Mouse (Mus musculus): Measurements from ENCODE around the gene Plekhm3.
A peak's percentile ranks its signal among the peaks of the same experiment; 100 is the strongest.

Gene Plekhm3

DNA sequence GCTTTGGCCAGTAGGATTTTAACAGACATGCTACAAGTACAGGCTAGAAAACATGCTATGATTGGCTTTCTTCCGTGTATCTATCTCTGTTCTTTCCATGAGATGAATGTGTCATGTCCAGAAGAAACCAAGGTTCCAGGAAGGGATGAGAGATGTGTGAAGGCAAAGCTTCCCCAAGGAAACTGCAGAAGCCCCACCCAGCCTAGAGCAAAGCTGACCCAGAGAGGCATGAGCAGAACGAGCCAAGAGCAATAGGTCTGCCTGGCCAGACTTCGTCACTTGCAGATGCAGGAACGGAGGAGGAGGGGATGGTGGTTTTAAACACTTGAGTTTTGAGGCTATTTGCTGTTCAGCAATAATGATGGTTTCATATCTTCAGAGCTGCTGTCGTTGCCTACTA is 198.9 kb downstream of the Plekhm3 start:
- no peak for DNase-seq

DNA sequence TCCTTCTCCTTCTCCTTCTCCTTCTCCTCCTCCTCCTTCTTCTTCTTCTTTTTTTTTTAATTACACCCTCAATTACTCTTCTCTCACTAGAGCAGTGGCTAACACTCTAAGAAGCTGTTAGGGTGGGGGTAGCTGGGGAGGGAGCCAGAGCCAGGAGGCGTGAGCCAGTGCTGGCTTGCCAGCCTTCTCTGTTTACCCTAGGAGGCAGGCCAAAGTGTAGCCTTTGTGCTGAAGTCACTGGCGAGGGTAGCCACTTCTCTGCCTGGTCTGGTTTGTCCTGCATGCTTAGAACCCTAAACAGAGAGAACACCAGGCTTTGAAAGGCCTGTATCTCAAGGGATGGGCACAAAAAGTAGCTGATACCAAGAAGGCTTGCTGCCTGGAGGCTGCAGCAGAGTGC is 199.4 kb downstream of the Plekhm3 start:
- DNase-seq: peak; percentile 53

GRCm38 (mm10) chr1:64756640-64757030 is 200.0 kb downstream of the Plekhm3 start:
- no peak for DNase-seq

DNA sequence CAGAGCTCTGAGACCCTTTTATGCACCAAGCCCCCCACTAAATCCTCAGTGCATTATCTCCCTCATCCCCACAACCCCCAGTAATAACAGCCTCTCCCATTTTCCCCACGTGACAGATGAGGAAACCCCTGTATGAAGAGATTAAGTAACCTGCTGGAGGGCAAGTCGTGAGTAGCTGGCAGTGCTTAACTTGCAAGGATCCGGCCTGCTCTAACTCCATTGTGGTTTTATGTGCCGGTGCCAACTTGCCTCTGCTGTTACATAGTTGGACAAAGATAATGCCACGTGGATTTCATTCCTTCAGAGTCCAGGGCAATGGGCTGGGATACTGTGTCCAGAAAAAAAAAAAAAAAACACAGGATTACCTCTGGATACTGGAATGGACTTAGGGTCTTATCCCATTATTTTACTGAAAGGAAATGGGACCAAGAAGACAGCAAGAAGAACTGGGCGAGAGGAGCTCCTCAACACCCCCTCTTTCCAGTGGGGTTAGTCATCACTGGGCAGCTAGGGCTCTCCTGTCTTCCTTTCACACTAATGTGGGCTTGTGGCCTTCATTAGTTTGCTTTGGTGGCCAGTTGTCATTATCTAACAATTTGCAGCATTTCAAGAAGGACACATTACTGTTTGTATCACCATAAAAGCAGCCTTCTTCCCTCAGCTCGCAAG is 200.5 kb downstream of the Plekhm3 start:
- no peak for DNase-seq

DNA sequence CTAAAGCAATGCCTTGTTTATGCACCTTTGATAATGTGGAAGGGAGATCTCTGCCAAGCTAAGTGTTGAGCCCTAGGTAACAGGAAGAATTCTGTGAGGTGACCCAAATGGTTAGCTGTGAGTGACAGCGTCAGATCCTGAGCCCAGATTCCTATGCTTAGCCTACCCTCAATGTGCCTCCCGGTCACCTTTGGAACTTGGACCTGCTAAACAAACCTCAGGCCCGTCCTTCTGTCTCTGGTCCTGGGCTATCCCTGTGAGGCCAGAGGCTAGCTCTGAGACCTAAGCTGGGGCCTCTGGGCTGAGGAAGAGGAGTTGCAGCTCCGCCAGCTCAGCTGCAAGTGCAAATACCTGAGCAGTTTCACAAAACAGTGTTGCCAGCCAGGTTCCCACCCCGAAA is 202.0 kb downstream of the Plekhm3 start:
- DNase-seq: no peak

DNA sequence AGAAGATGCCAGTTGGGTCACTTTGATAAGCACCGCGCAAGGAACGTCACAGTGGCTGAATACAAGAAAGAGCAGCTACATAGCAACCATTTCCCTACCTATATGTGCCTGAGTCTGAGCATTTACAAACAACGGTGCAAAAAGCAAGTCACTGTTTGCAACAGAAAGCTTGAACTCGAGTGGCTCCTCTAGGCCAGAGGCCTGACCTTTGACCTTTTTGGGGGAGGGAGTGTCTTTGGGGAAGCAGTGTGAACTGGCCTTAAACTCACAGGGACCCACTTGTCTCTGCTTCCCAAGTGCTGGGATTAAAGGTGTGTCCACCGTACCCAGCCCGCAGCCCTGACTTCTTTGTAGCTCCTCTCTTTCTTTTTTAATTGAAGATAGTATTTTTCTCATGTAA is 203.0 kb downstream of the Plekhm3 start:
- no peak for DNase-seq

DNA sequence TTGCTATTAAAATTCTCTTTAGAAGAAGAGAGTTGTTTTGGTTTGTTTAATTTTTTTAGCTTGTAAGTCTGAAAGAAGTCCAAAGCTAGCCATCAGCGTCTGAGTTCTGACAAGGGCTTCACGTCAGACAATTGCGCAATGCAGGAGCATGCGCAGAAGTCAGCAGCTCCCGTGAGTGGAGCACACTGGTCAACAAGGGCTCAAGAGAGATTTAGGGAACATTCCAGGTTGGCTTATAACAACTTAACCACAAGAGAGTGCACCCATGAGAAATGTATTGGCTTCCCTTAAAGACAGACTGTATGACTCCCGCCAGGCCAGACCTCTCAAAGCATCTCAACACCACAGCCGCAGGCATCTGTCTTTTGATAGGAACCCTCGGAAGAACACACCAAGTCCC is 203.5 kb downstream of the Plekhm3 start:
- DNase-seq: peak; percentile 71

DNA sequence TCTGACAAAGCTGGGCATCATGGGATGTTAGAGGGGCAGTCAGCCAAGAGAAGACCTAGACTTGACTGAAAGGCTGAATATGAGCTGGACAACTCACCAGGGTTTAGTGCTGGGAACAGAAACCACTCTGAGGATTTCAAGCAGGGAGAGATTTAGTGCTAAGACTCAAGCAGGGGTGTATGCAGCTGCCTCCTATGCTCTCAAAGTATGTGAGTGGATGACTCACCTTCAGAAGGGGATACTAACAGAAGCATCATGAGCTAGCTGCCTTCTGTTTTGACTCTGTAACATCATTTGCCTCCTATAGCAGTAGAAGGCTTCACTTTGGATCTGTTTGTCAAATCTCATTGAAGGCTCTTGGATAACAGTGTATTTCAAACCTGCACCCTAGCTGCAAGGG is 212.0 kb downstream of the Plekhm3 start:
- DNase-seq: no peak

- no peak for DNase-seq
These were observed 213.7 kb downstream of the Plekhm3 start for GRCm38 (mm10) chr1:64742741-64743408.

DNA sequence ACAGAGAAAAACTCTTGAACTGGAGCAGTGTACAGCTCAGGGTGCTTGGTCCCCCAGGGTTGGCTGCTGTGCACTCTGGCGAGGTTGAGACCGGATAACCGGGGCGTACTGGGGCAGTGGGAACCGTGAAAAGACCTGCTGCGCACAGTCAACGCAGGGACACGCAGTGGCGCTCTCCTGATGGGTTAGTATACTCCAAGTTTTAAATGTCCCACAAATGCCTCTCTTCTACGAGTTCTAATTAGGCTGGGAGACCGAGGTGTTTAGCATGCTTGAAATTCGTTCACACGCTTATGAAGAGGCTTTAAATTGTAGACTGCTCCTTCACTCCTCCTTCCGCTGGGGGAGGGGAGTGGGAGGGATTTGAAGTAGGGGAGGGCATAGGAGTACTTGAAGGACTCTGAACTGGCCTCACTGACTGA is 218.0 kb downstream of the Plekhm3 start:
- DNase-seq: peak; percentile 64

DNA sequence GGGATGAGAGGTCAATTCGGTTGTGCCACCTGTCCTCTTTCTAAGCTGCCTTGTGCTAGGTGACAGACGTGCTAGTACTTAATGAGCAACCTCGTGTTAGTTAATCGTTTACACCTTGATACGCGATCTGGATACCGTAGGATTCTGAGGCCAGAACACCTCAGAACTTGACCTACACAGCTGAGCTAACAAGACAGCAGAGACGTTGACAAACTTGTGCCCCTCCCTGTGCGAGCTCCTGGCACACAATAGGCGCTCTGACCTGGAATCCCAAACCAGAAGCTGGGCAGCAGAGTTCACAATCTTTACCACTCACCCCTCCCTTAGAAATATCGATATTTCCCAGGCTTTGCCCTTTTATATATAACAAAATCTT is 218.5 kb downstream of the Plekhm3 start:
- peak; percentile 25 for DNase-seq

DNA sequence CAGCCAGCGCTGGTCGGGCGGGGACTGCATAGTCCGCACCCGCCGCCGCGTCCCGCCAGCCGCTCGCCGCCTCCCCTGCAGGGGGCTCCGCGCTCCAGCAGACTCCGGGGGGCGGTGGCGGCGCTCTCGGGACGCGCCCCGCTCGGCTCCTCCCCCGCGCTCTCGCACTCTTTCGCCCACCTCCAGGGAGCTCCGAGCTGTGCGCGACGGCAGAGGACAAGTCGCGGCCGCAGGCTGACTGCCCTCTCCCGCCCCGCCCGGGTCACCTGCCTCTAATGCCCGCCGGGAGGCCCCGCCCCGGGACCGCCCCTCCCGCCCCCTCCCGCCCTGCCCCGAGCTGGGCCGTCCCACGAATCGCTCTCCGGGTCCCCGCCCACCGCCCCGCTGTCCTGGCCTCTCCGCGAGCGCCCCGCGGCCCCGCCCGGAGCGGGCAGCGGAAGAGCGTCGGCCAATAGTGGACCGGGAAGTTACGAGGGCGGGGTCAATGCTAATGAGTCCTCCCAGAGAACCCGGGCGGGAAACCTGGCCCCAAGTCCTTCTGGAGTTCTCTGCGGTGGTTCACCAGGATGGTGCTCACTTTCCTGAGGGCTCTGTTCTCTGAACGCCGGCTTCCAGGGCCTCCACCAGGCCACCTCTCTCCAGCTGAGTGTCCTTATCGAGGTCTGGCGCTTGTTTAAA is 219.0 kb downstream of the Plekhm3 start, which contains the start of gene Fzd5:
Gene Fzd5 (minus strand): TSS at position 250 of the 678 bp plus-strand sequence.
- DNase-seq: peak; percentile 93

DNA sequence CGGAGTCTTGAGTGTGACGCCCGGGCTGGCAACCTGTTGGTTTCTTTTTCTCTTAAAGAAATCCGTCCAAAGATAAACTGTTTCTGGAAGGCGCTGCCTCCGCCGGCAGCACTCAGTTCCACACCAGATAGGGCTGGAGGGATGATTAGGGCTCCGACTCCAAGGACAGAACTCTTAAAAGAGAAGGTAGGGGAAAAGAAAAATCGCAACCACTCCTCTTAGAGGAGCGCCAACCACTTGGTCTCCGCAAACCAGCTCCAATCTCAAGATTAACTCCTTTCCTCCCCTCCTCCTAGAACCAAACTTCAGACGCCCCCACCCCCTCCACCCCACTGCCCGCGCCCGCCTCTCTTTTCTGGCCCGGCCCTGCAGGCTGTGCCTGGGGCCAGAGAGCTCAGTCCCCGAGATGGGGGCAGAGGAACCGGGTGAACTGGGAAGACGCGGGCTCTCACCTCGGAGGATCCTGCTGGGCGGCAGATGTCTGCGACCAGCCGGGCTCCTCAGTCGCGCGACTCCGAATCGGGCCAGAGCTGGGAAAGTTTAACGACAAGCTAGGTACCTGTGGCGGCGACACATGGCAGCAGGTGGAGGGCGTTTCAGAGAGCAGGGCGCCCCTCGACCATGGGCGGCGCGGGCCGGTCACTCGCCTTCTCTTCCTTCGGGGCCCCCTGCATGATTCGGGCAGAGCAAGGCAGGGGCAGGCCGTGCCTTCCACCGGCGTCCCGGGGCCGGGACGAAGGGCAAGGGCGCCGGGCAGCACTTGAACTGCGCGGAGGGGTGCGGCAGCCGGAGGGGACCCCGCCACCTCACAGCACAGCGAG is 219.7 kb downstream of the Plekhm3 start:
- DNase-seq: peak; percentile 29
